Mouse (Mus musculus) lung, embryonic 15.5 days (tissue): ENCODE measurements around the gene Ints6l. TPM values are rescaled to one million over a fixed set of nuclear protein-coding genes. Genes with fewer than 3 reads are reported as not detected.

Source experiments
- ATAC-seq: fragments of 200-750 bp; cut with Nextera tagmentation; 2 replicates; pipeline ENCODE4 v1.8.0; 2017; ENCODE audit warnings: moderate number of reproducible peaks, borderline replicate concordance; ENCODE audit not compliant: low FRiP score, low TSS enrichment; ENCODE audit errors: extremely low read depth
- H3K27ac ChIP-seq: fragments of 300-500 bp; sonication (generic); 2 replicates; pipeline ENCODE4 v1.5.1; 2015; ENCODE audit warnings: moderate library complexity, mild to moderate bottlenecking, inconsistent platforms
- H3K27me3 ChIP-seq: fragments of 300-500 bp; sonication (generic); 2 replicates; pipeline ENCODE4 v1.6.1; 2015; ENCODE audit warnings: inconsistent platforms
- H3K36me3 ChIP-seq: fragments of 300-500 bp; sonication (generic); 2 replicates; pipeline ENCODE4 v1.6.1; 2015; ENCODE audit warnings: inconsistent platforms
- H3K4me1 ChIP-seq: fragments of 300-500 bp; sonication (generic); 2 replicates; pipeline ENCODE4 v1.6.1; 2015; ENCODE audit warnings: inconsistent platforms
- H3K4me2 ChIP-seq: fragments of 300-500 bp; sonication (generic); 2 replicates; pipeline ENCODE4 v1.6.1; 2015; ENCODE audit warnings: inconsistent platforms, mild to moderate bottlenecking, moderate library complexity
- H3K4me3 ChIP-seq: fragments of 300-500 bp; sonication (generic); 2 replicates; pipeline ENCODE4 v1.5.1; 2015; ENCODE audit warnings: mild to moderate bottlenecking, inconsistent platforms
- H3K9ac ChIP-seq: fragments of 300-500 bp; sonication (generic); 2 replicates; pipeline ENCODE4 v1.6.1; 2015; ENCODE audit warnings: inconsistent platforms
- H3K9me3 ChIP-seq: fragments of 300-500 bp; sonication (generic); 2 replicates; pipeline ENCODE4 v1.6.1; 2016; ENCODE audit warnings: inconsistent platforms
- WGBS: fragments of 180-500 bp; shearing (Covaris S2); methylation state at CpG from one replicate; pipeline ENCODE4 v1.1.7; 2015; 5-methylcytosine and 5-hydroxymethylcytosine counted together
- polyA plus RNA-seq: library from polyadenylated mRNA; unstranded; fragments of >200 nt; fragmentation: Nextera tagmentation; extraction: Ambion mirVana; gene quantifications from 2 replicates; pipeline ENCODE4 v1.2.1, GENCODE M21; 2015

The Ints6l gene
- polyA plus RNA-seq = 26.5 and 26.9 TPM in 2 replicates

- Histone ChIP-seq H3K36me3 (no peaks in the 10 kb centered on the region), H3K9ac (peak within 1 kb of the TSS; percentile 70), H3K27ac (peak within 1 kb of the TSS; percentile 93), H3K4me1 (no peaks in the 10 kb centered on the region), H3K4me2 (peak within 1 kb of the TSS; percentile 61), H3K27me3 (no peaks in the 10 kb centered on the region), H3K9me3 (no peaks in the 10 kb centered on the region), H3K4me3 (peak within 1 kb of the TSS; percentile 59)
- 17% methylated on average over 17 of the region's 22 CpGs for WGBS
- ATAC-seq = peak; percentile 86
These were observed at the start of gene Ints6l for GRCm38 (mm10) chrX:56454671-56455371. TSS of gene Ints6l (plus strand) at chrX:56454857.

- Histone ChIP-seq H3K9ac (no peak overlapping the region), H3K4me1 (no peaks in the 10 kb centered on the region), H3K36me3 (no peaks in the 10 kb centered on the region), H3K9me3 (no peaks in the 10 kb centered on the region), H3K27me3 (no peaks in the 10 kb centered on the region), H3K27ac (no peak overlapping the region), H3K4me2 (no peak overlapping the region), H3K4me3 (no peak overlapping the region)
- ATAC-seq = no peak
- 33% methylated on average over 1 of the region's 1 CpGs for WGBS
These were observed 49.2 kb upstream of the Ints6l start for GRCm38 (mm10) chrX:56405482-56405881.

GRCm38 (mm10) chrX:56406128-56406527 is 48.5 kb upstream of the Ints6l start:
- no peaks in the 10 kb centered on the region for H3K4me1 ChIP-seq
- no peaks in the 10 kb centered on the region for H3K9me3 ChIP-seq
- 64% methylated on average over 5 of the region's 5 CpGs for WGBS
- no peak overlapping the region for H3K9ac ChIP-seq
- H3K4me3 ChIP-seq = no peak overlapping the region
- no peak for ATAC-seq
- H3K4me2 ChIP-seq = no peak overlapping the region
- no peak overlapping the region for H3K27ac ChIP-seq
- H3K36me3 ChIP-seq = no peaks in the 10 kb centered on the region
- no peaks in the 10 kb centered on the region for H3K27me3 ChIP-seq

- no peaks in the 10 kb centered on the region for H3K9me3 ChIP-seq
- no peak for ATAC-seq
- no peaks in the 10 kb centered on the region for H3K36me3 ChIP-seq
- no peak overlapping the region for H3K4me2 ChIP-seq
- no peaks in the 10 kb centered on the region for H3K4me1 ChIP-seq
- H3K9ac ChIP-seq = no peak overlapping the region
- H3K27ac ChIP-seq = no peak overlapping the region
- WGBS = 63% methylated on average over 3 of the region's 3 CpGs
- H3K4me3 ChIP-seq = no peak overlapping the region
- no peaks in the 10 kb centered on the region for H3K27me3 ChIP-seq
These were observed 38.4 kb upstream of the Ints6l start for GRCm38 (mm10) chrX:56416277-56416676.

GRCm38 (mm10) chrX:56417541-56417940 is 37.1 kb upstream of the Ints6l start:
- no peak overlapping the region for H3K4me2 ChIP-seq
- no peaks in the 10 kb centered on the region for H3K36me3 ChIP-seq
- no peaks in the 10 kb centered on the region for H3K4me1 ChIP-seq
- H3K27ac ChIP-seq = no peak overlapping the region
- no peak overlapping the region for H3K4me3 ChIP-seq
- no peak for ATAC-seq
- 70% methylated on average over 4 of the region's 4 CpGs for WGBS
- H3K9me3 ChIP-seq = no peaks in the 10 kb centered on the region
- no peak overlapping the region for H3K9ac ChIP-seq
- H3K27me3 ChIP-seq = no peaks in the 10 kb centered on the region

GRCm38 (mm10) chrX:56430601-56431000 is 24.1 kb upstream of the Ints6l start:
- H3K4me3 ChIP-seq = no peak overlapping the region
- 49% methylated on average over 2 of the region's 2 CpGs for WGBS
- H3K4me1 ChIP-seq = no peaks in the 10 kb centered on the region
- H3K36me3 ChIP-seq = no peaks in the 10 kb centered on the region
- ATAC-seq = no peak
- H3K9ac ChIP-seq = no peak overlapping the region
- H3K9me3 ChIP-seq = no peaks in the 10 kb centered on the region
- H3K4me2 ChIP-seq = no peak overlapping the region
- no peaks in the 10 kb centered on the region for H3K27me3 ChIP-seq
- H3K27ac ChIP-seq = no peak overlapping the region

- H3K36me3 ChIP-seq = no peaks in the 10 kb centered on the region
- no peak for ATAC-seq
These were observed 18.8 kb upstream of the Ints6l start for GRCm38 (mm10) chrX:56435758-56436283.

GRCm38 (mm10) chrX:56446487-56447428 is 7.9 kb upstream of the Ints6l start:
- Histone ChIP-seq H3K4me2 (no peak overlapping the region), H3K36me3 (no peaks in the 10 kb centered on the region), H3K4me1 (no peaks in the 10 kb centered on the region), H3K4me3 (no peak overlapping the region), H3K9me3 (no peaks in the 10 kb centered on the region), H3K27ac (no peak overlapping the region), H3K27me3 (no peaks in the 10 kb centered on the region), H3K9ac (no peak overlapping the region)
- WGBS = 50% methylated on average over 11 of the region's 11 CpGs
- no peak for ATAC-seq

More at GRCm38 (mm10) chrX:56435758-56436283, 18.8 kb upstream of the Ints6l start:
- Histone ChIP-seq H3K4me3 (no peak overlapping the region), H3K27ac (no peak overlapping the region), H3K9ac (no peak overlapping the region), H3K4me2 (no peak overlapping the region), H3K9me3 (no peaks in the 10 kb centered on the region), H3K4me1 (no peaks in the 10 kb centered on the region), H3K27me3 (no peaks in the 10 kb centered on the region)
- WGBS = 71% methylated on average over 7 of the region's 7 CpGs

GRCm38 (mm10) chrX:56447524-56448015 is 7.1 kb upstream of the Ints6l start, which contains the start of gene Gm2174:
TSS of gene Gm2174 (plus strand) at chrX:56447965.
- Histone ChIP-seq H3K27ac (no peak within 1 kb of the TSS), H3K27me3 (no peaks in the 10 kb centered on the region), H3K9ac (no peak within 1 kb of the TSS), H3K9me3 (no peaks in the 10 kb centered on the region), H3K36me3 (no peaks in the 10 kb centered on the region), H3K4me1 (no peaks in the 10 kb centered on the region), H3K4me2 (no peak within 1 kb of the TSS), H3K4me3 (no peak within 1 kb of the TSS)
- 46% methylated on average over 4 of the region's 4 CpGs for WGBS
- ATAC-seq = no peak

GRCm38 (mm10) chrX:56455372-56456246 is 952 bp downstream of the Ints6l start:
- Histone ChIP-seq H3K4me2 (peak overlapping the region; percentile 61), H3K9ac (peak overlapping the region; percentile 70), H3K9me3 (no peaks in the 10 kb centered on the region), H3K27ac (peak overlapping the region; percentile 93), H3K4me3 (peak overlapping the region; percentile 59), H3K27me3 (no peaks in the 10 kb centered on the region), H3K36me3 (no peaks in the 10 kb centered on the region), H3K4me1 (no peaks in the 10 kb centered on the region)
- WGBS = 23% methylated on average over 48 of the region's 65 CpGs
- ATAC-seq = peak; percentile 96

- H3K4me3 ChIP-seq = peak overlapping the region; percentile 59
- no peaks in the 10 kb centered on the region for H3K27me3 ChIP-seq
- 17% methylated on average over 8 of the region's 8 CpGs for WGBS
- peak overlapping the region; percentile 93 for H3K27ac ChIP-seq
- no peaks in the 10 kb centered on the region for H3K9me3 ChIP-seq
- H3K4me1 ChIP-seq = peaks cover 4% of the 10 kb centered on the region; the same call in 1 of the 2 replicates
- H3K36me3 ChIP-seq = no peaks in the 10 kb centered on the region
- 0 out of 2 replicates have a peak overlapping the region, but pooled peaks have one; percentile 16 for H3K9ac ChIP-seq
- ATAC-seq = no peak
- peak overlapping the region; percentile 61 for H3K4me2 ChIP-seq
These were observed 1.7 kb downstream of the Ints6l start for GRCm38 (mm10) chrX:56456379-56456778.
